Mouse (Mus musculus) adrenal gland, adult 8-10 months (tissue): ENCODE measurements around the gene Satl1. TPM values are rescaled to one million over a fixed set of nuclear protein-coding genes. Genes with fewer than 3 reads are reported as not detected.
"Not testable (repeated sequence)": the region's sequence is repeated elsewhere in the genome, so short reads cannot be mapped to it uniquely, and the experiment has no call there.

Experiments used
- DNase-seq: peaks from one replicate; pipeline ENCODE4 v3.0.0; 2022
- total RNA-seq, 4 experiments: library from RNA; stranded (reverse); gene quantifications; 2 replicates each; pipeline ENCODE4 v1.2.4; 2022

Gene Satl1
- not detected for total RNA-seq

- DNase-seq, result no peak
These were observed at the start of gene Satl1 for GRCm38 (mm10) chrX:112406679-112407078. Gene Satl1 (minus strand): TSS chrX:112406779.

- DNase-seq, result no peak
These were observed 31.5 kb upstream of the Satl1 start for GRCm38 (mm10) chrX:112438064-112438463.

GRCm38 (mm10) chrX:112437580-112437979, 31.0 kb upstream of the Satl1 start:
- DNase-seq, result no peak

- DNase-seq, result not testable (repeated sequence)
These were observed 16.4 kb upstream of the Satl1 start for GRCm38 (mm10) chrX:112422998-112423397.

GRCm38 (mm10) chrX:112412309-112412708, 5.7 kb upstream of the Satl1 start:
- DNase-seq, result no peak

DNA sequence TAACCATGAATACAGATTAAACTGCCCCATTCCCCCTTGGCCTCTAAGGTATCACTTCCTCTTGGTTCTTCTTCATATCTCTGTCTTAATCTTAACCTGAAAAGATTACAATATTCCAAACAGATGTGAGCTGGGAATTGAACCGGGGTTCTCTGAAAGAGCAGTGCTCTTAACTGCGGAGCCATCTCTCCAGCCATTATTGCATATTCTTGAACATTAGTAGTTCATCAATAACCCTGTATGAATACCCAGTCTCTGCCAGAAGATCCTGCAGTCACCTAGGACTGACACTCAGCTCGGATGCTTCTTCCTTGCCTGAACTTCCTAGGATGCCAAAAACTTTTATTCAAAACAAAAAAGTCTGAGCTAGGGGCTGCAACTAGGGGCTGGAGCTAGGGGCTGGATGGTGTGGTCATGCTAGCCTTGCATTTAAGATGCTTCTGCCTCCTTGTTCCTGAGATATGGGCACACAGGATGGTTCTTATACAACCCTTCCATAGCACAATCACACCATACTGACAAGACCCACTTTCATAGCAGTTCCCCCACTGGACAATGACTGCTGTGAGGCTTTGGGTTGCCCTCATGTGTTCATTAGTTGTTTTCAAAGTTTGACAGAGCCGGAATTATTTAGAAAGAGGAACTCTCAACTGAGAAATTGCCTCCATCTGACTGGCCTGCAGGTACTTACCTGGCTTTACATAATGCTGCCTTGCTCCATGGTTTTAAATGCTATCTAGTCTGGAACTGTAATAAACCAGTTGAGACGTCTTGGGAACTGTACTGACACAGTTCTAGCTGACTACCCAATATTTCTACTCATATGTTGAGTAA, 35.8 kb downstream of the Satl1 start:
- DNase-seq, result peak; percentile 16

DNA sequence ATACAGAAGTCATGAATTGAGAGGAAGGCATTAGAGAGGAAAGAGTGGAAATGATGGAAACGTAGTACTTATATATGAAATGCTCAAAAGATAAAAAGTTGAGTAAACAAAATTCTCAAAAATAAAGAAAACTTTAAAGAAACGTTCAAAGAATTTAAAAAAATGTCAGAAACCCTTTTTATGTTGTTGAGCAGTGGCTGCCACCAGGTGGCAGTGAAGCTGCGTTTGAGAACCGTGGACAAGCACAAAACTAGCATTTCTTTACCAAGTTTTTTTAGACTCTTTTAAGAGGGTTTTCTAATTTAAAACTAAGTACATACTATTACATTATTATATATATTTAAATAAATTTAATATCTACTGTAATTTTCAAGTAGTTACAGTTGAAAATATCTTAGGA, 38.2 kb downstream of the Satl1 start:
- DNase-seq, result no peak

- no peak for DNase-seq
These were observed 58.2 kb downstream of the Satl1 start for GRCm38 (mm10) chrX:112348395-112348791.

- DNase-seq, result no peak
These were observed 58.8 kb downstream of the Satl1 start for GRCm38 (mm10) chrX:112347467-112348394.

DNA sequence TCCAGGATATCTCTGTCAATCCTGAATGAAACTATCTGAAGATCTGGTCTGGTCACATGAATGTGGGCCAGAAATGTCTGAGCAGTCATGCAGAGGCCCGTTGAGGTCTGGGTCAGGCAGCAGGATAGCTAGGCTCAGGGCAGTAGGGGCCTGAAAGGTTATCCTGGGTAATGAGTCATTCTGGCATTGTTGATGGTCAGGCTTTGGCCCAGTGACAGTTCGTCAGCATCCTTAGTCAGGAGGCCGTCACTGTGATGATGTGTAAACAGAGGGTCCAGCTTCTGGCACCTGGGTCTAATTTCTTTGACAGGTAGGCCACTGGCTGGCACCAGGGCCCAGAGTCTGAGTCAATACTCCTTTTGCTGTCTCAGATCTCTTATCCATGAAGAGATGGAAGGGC, 67.1 kb downstream of the Satl1 start:
- peak; percentile 24 for DNase-seq

Other genes with a start within 250 kb of the Satl1 start
- gene 4933403O08Rik, start 167.7 kb downstream of the Satl1 start, total RNA-seq, result 1 to 10 TPM; 1.8 to 5.1 (median 3.2) TPM
- 10 to 100 TPM; 35.4 to 51.5 (median 41.6) TPM for gene Apool, start 95.4 kb downstream of the Satl1 start, total RNA-seq
- not detected for gene 2010106E10Rik, start 88.5 kb upstream of the Satl1 start, total RNA-seq
- under 1 TPM; 0.24 to 0.46 (median 0.38) TPM for gene Zfp711, start 193.7 kb upstream of the Satl1 start, total RNA-seq